Mouse (Mus musculus): Measurements from ENCODE around the gene Plekha8. TPM values are rescaled to one million over a fixed set of nuclear protein-coding genes. Genes with fewer than 3 reads are reported as not detected.
A peak's percentile ranks its signal among the peaks of the same experiment; 100 is the strongest.

Plekha8 gene
- total RNA-seq (2014; fragmentation: Nextera tagmentation), result 2.7 and 4.6 TPM in 2 replicates
- 2.2 and 3.1 TPM in 2 replicates for total RNA-seq (2017)

GRCm38 (mm10) chr6:54594469-54595329 lies at the start of gene Plekha8:
Gene Plekha8, plus strand, starts transcription at chr6:54595111.
- peak; percentile 85 for ATAC-seq (replicated peaks; ENCODE audit: poor library complexity, severe bottlenecking)

DNA sequence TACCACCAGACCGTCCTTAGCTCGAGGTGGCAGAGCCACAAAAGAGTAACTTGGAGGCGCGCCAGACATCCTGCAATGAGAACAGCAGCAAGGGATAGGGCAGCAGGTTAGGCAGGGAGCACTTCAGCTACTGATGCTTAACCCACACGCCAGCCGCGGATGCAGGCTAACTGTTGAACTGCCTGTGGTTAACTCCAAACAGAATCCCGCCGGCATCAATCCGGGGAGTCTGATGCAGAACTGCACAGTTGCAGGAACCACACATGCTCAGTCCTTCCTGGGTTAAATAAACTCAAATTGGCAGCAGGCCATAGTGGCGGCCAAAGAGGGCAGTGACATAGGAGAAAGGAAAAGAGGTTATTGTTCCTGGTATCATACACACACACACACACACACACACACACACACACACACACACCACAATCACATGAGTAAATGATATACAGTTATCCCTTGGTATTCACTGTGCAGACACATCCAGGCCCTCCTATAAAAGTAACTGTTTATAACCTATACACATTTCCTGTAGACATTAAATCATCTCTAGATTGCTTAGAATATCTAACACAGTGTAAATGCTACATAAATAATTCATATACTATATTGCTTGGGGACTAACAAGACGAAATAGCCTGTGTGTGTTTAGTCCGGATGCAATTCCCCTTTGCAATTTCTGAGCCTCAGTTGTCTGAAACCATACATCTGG lies 46.4 kb upstream of the Plekha8 start:
- no peak for ATAC-seq (replicated peaks; ENCODE audit: poor library complexity, severe bottlenecking)

GRCm38 (mm10) chr6:54549311-54549710 lies 45.6 kb upstream of the Plekha8 start:
- no peak for ATAC-seq (replicated peaks; ENCODE audit: poor library complexity, severe bottlenecking)

- no peak for ATAC-seq (replicated peaks; ENCODE audit: poor library complexity, severe bottlenecking)
These were observed 44.0 kb upstream of the Plekha8 start for GRCm38 (mm10) chr6:54550801-54551323.

DNA sequence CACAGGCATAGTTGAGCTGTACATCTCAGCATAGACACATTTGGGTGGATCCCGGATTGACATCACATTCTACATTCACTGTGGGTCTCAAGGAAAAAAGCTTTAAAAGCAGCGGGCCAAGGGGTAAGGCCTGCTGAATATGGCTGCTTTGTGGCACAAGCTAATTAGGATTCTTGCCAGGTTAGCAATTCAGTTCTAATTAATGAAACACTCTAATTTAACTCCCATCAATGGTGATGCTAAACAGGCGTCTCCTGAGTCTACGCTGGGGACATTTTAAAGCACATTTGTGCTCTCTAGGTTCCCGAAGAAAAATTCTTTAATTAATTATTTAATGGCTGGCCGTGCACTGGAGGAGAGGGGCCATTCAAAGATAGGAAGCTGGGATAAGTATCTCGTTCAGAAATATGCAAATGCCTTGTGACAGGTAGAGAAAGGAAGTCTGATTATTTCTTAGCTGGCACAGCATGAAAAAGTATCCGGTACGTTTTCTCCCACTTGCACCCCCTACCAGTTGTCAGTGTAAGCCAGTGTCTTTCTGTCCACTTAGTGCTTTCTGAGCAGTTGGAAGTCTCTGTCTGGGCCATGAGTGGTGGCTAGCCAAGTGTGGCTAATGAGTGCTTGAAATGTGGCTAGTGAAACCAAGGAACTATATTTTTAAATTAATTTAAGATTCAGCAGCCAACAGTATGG lies 42.0 kb upstream of the Plekha8 start:
- ATAC-seq (replicated peaks; ENCODE audit: poor library complexity, severe bottlenecking), result no peak

DNA sequence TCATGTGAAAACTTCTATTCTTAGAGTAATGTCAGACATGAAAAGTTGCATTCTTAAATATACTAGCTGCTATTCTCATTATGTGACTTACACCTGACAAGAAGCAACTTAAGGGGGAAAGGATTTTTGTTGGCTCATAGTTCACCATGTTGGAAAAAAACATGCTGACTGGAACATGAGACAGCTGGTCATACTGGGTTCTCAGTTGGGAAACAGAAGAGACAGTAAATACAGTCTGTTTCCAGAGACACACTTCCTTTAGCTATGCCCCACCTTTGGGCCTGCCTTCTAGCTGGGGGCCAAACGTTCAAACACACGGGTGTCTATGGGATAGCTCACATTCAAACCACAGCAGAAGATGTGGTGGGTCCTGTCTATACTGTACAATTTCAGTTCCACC lies 41.3 kb upstream of the Plekha8 start:
- no peak for ATAC-seq (replicated peaks; ENCODE audit: poor library complexity, severe bottlenecking)

DNA sequence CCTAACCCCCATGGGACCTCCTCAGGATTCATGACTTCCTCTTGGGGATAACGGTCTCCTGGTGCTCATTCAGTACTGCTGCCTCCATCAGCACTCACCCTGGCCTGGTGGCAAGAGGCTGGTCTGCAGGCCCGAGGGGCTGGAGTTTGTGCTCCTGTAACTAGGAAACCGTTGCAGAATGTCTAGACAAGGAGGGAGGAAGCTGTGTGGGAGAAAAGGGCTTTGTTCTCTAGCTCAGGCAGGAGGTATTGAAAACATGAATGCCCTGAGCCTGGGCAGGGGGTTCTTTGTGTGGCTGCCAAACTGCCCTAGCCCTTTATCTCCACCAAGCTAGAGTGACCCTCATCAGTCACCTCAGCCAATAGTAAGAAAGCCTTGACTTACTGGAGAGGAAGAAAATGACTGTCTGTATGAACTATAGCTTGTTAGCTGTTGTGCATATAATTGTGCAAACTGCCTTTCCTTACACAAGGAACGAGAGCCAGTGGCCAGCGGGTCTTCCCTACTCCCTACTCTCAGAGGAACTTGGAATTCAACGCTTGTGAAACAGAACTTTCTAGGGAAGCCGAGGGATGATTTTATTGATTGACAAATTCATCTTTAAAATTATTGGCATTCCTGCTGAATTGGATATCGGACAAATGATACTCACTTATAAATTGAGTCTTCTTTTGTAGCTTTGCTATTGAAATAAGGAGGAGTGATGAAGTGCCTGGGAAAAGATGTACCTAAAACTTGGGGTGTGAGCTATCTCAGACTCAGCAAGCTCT lies 40.4 kb upstream of the Plekha8 start:
- ATAC-seq (replicated peaks; ENCODE audit: poor library complexity, severe bottlenecking), result no peak

DNA sequence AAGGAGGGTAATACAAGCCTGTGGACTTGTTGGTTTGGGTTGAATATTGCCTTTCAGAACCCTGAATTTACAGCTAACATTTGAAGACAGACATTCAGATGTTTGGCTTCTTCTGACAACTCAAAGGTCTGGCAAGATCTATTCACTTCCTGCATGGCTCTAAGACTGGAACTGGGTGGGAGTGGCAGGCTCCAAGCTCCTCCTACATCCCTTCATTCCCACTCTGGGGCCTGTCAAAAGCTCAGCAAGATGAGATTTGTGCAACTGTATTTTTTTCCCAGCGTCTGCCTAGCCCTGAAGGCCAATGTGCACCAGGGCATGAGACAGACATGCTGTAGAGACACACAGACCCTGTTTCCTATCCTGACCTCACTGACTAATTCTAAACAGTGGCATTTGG lies 39.1 kb upstream of the Plekha8 start:
- ATAC-seq (replicated peaks; ENCODE audit: poor library complexity, severe bottlenecking), result no peak

DNA sequence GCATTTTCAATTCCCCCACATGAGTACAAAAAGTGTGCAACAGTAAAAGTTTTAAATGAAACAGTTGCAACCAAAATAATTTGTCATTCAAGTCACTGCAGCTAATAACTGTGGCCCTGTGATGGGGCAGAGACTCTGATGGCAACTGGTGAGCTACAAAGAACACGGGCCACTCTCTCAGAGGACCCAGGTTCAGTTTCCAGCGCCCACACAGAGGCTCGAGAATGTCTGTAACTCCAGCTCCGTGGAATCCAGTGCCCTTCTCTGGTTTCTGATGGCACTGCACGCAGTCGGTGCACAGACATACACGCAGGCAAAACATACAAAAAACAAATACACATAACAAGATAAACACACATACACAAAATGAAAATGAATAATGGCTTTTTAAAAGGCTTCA lies 37.2 kb upstream of the Plekha8 start:
- ATAC-seq (replicated peaks; ENCODE audit: poor library complexity, severe bottlenecking), result no peak

DNA sequence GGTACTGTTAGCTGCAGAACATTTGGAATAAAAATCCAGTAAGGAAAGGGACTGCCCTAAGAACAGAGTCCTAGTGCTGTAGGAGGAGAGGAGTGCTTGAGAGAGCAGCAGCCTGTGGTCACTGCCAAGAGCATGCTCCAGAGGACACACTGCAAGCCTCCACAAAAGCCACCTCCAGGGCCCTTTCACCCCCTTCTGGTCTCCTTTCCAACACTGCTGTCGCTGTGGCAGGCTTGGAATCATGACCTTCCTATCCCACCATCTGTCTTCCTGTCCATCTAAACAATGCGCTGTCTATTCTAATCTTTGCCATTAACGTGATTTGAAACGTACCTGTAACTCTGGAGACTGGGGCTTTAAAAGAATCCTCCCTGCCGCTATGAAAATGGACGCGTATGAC lies 36.4 kb upstream of the Plekha8 start:
- ATAC-seq (replicated peaks; ENCODE audit: poor library complexity, severe bottlenecking), result no peak

DNA sequence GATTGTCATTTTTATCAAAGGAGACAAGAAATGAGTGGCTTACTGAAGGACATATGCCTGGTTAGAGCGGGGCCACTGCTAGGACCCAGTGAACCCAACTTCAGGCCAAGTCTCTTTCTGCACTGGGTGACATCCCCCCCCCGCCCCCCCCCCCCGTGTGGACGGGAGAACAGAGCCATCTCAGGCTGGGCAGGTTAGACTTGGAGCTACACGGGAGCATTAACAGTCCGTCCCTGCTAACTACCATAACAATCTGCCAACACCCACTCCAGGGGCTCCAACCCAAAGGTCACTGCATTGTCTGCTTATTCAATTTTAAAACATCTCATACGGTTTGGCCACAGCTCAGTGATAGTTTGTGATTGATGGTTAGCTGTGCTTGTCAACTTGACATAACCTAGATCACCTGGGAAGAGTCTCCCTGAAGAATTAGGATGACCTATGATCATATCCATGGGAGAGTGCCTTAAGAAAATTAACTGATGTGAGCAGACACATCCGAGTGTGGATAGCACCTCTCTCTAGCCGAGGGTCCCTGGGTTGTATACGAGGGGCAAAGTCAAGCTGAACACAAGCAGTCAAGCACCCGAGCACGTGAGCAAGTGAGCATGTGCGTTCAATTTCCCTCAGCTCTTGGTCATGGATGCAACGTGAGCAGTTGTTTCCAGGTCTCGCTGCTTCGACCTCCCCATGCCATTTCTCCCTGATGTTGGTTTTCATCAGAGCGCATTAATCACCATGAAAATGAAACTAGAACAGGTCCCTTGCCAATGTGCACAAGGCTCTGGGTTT lies 32.7 kb upstream of the Plekha8 start:
- no peak for ATAC-seq (replicated peaks; ENCODE audit: poor library complexity, severe bottlenecking)

DNA sequence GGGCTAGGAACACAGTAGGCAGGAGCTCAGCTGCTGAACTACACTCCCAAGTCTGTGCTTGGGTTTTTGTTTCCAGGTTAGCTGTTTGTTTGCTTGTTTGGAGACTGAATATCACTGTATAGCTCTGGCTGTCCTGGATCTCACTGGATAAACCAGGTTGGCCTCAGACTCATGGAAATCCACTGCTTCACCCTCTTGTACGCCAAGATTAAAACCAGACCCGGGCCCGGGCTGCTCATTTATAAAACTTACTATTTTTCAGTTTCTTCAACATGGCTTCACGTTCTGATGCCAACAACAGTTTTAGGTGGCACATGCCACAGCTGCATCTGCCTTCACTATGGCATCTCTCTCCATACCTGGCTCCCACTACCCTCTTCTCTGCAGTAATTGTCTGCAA lies 31.4 kb upstream of the Plekha8 start:
- no peak for ATAC-seq (replicated peaks; ENCODE audit: poor library complexity, severe bottlenecking)

DNA sequence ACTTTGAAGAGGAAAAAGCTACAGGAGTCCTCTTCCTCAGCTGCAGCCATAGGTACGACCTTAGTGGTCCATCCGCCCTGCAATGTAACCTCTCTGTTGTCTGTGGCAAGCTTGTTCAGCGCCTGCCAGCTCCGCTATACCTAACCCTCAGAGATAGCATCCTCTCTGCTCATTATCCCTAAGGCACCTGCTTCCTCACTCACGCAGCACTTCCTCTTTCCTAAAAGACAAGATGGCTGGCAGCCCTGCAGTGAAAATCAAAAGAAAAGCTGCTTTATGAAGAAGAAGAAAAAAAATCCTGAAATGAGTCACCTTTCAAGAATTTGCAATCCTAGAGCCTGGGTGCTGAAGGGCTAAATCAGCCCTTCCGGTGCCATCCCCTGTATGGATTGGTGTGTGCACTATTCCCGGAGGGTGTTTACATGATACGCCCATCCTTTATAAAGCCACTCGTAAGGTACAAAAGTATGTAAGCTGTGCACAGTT lies 30.4 kb upstream of the Plekha8 start:
- ATAC-seq (replicated peaks; ENCODE audit: poor library complexity, severe bottlenecking), result peak; percentile 52

- ATAC-seq (replicated peaks; ENCODE audit: poor library complexity, severe bottlenecking), result no peak
These were observed 29.9 kb upstream of the Plekha8 start for GRCm38 (mm10) chr6:54565012-54565411.

DNA sequence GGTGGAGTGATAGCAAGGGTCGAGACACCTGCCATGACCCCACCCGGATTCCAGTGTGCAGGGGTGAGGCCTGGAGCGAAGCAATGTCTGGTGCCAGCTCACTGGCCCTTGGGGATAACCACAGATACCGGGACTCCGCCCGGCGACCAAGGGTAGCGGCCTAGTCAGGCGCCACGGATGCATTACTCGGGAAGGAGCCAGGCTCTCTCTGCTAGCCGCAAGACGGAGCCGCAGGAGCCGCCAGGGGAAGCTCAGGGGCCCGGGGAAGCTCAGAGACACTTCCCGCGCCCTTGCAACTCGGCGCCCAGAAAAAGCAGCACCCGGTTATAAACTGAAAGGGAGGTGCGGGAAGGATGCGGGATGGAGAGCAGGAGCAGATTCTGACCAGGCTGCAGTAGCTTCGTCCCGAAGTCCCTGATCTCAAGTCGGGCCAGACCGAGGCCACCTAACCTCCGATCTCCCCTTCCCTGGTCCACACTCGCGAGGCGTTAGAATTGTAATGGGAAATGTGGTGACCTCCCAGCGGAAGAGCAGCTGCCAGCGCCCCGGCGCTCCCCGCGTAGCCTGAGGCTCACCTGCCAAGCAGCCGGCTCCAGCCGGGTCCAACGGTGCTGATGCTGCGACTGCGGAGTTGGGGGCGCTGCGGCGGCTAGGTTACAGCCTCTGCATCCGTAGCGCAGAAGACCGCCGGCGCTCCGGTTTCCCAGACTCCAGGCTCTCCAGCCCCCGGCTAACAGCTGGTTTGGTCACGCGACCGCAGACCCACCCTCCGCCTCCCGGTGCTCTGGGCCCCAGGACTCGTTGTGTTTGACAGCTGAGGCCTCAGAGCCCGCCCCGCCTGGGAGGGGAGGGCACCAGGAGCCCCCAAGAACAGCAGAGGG lies 29.0 kb upstream of the Plekha8 start, which contains the start of gene Scrn1:
TSS of gene Scrn1 (minus strand) at position 825 of the 881 bp plus-strand sequence.
- ATAC-seq (replicated peaks; ENCODE audit: poor library complexity, severe bottlenecking), result peak; percentile 86

- ATAC-seq (replicated peaks; ENCODE audit: poor library complexity, severe bottlenecking), result no peak
These were observed 28.4 kb upstream of the Plekha8 start for GRCm38 (mm10) chr6:54566546-54566919.

DNA sequence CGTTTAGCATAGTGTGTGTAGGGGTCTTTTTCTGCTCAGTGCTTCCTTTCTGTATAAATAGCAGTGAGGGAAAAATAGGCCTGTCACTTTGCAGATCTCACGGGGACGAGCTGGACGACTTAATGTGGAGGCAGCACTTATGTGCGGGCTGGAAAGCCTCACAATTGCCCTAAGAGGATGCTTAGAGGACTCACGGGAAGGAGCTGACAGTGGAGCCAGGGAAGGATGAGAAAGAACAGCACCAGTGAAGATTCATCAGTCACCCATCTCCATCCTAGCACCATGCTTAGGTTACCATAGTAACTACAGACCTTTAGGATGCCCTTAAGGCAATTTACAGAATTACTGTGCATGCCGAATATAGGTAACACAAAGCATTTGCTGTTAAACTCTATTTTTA lies 25.1 kb upstream of the Plekha8 start:
- ATAC-seq (replicated peaks; ENCODE audit: poor library complexity, severe bottlenecking), result no peak

Measured in granulocyte monocyte progenitor cell, adult 5-6 weeks (primary cell).